Mouse (Mus musculus) small intestine, adult 2 months (tissue): ENCODE measurements around the gene Dirc2.

Experiments used
- CTCF ChIP-seq: fragments of 200-500 bp; IDR thresholded peaks from 2 replicates; pipeline ENCODE4 v1.5.1; 2012; ENCODE audit warnings: low read depth, mild to moderate bottlenecking, control low read depth, inconsistent platforms, low read length, moderate library complexity, mixed read lengths; ENCODE audit not compliant: insufficient replicate concordance, insufficient read length; ENCODE audit errors: extremely low read depth
- POLR2A ChIP-seq: fragments of 200-500 bp; IDR thresholded peaks from 2 replicates; pipeline ENCODE4 v1.6.1; 2012; ENCODE audit warnings: low read depth, mild to moderate bottlenecking, control low read depth, inconsistent platforms, low read length, moderate library complexity

GRCm38 (mm10) chr16:35738096-35738767, 30.9 kb downstream of the Dirc2 start:
- no peak for TF ChIP-seq POLR2A
- no peak for TF ChIP-seq CTCF
